Mouse (Mus musculus) gastrocnemius, postnatal 36 days (tissue): ENCODE data around the gene Arid5a. TPM values are rescaled to one million over a fixed set of nuclear protein-coding genes. Genes with fewer than 3 reads are reported as not detected.

Experiments
- DNase-seq, 2 experiments: peaks; one replicate each; pipeline ENCODE4 v3.0.0; 2022
- intact Hi-C: fragments of 180-260 bp; cut with DNase I; formaldehyde crosslinking; loops from one replicate; pipeline ENCODE4 v1.15.1; 2025
- total RNA-seq, 2 experiments: library from RNA; stranded (reverse); gene quantifications; 2 replicates each; pipeline ENCODE4 v1.2.3; 2021

Gene Arid5a
- total RNA-seq, 2 experiments from 2014 or later = 10.7 to 11.8 TPM

DNA sequence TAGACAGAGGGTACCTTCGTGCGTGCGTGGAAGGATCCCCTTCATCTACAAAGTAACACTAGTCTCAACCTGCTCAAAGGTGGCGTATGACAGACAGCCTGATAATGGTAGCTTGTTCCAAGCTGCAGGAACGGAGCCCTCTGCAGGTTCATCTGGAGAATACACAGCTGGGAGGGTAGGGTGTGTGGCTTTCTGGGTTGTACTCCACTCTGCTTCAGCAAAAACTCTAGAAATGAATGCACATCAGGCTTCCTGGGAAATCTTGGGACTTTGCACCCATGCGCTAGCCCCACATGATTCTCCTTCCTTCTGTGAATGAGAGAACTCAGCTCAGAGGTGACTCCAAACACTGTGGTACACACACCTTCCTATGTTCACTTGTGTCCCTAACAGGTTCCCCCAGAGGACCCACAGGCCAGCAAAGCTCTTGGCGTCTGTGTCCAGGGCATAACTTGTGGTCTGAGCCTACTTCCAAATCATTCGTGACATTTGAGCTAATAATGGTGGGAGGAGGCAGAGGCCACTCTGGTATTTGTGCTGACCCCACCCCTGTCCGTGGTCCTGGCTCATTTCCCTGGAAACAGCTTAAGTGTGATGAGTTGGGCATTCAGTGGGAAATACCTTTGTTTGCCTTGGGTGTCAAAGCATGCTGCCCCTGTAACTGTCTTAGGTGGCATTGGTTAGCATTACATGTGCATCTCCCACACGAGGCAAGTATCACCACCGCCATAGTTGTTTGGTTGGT is 14.5 kb downstream of the Arid5a start:
- DNase-seq = no peak
- intact Hi-C loops = loop anchor here (5.0 kb wide), 1 partner anchor 175 kb away; no protein-coding TSS in a partner anchor

GRCm38 (mm10) chr1:36323076-36323475 is 15.5 kb downstream of the Arid5a start:
- no peak for DNase-seq
- intact Hi-C loops = loop anchor here (5.0 kb wide), 1 partner anchor 174 kb away; no protein-coding TSS in a partner anchor

- DNase-seq = no peak
- intact Hi-C loops = loop anchor here (5.0 kb wide), 1 partner anchor 173 kb away; no protein-coding TSS in a partner anchor
These were observed 16.4 kb downstream of the Arid5a start for GRCm38 (mm10) chr1:36323746-36324448.

GRCm38 (mm10) chr1:36325900-36326321 is 18.4 kb downstream of the Arid5a start:
- intact Hi-C loops = no loop called here
- no peak for DNase-seq

DNA sequence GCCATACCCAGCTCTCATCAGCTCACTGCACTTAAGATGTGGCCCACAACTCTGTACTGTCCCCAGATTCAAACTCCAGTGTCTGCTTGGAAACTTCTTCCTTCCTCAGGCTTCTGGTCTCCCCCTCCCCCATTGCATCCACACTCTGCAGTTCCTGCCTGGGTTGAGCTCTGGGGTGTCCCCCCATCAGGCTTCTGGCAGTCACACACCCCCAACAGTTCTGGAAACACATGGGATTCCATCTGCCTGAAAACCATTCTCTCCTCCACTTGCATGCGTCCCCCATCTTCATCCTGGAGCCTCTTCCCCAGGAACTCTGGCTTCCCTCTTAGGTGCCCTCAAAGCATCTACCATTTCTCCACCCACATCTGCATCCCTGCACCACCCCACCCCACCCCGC is 19.3 kb downstream of the Arid5a start:
- no peak for DNase-seq
- intact Hi-C loops = no loop called here

DNA sequence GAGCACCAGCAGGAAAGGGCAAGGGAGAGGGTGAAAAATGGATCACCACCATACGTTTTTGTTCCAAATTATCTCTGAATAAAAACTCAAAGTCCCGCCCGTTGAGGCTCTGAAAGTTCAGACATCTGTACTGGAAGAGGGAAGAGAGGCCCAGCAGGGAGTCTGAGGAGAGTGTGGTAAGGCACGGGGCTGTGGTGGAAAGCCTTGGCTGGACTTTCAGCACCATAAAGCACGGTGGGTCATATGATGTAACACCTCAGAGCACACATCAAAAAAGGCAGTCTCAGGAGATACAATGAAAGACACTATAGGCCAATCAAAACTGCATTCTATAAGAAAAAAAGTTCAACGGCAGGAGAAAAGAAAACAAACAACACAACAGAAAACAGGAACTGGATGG is 24.2 kb downstream of the Arid5a start:
- intact Hi-C loops = no loop called here
- DNase-seq = no peak

GRCm38 (mm10) chr1:36332955-36333887 is 25.7 kb downstream of the Arid5a start:
- no peak for DNase-seq
- intact Hi-C loops = no loop called here

DNA sequence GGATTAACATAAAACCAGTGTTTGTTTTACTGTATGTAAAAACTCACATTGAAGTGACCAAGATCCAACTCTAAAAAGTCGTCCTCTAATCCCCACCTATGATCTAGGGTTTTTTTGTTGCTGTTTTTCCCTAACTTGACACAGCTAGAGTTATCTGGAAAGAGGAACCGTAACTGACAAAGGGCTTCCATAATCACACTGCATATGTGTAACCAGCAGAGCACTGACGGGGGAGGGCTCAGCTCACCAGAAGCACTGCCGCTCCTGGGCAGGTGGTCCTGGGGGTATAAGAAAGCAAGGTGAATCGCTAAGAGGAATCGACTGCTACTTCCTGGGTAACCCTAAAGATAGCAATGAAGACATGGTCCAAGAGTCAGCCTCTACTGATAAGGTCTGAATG is 35.0 kb downstream of the Arid5a start:
- intact Hi-C loops = no loop called here
- no peak for DNase-seq

GRCm38 (mm10) chr1:36352351-36352750 is 44.8 kb downstream of the Arid5a start:
- no peak for DNase-seq
- intact Hi-C loops = no loop called here

DNA sequence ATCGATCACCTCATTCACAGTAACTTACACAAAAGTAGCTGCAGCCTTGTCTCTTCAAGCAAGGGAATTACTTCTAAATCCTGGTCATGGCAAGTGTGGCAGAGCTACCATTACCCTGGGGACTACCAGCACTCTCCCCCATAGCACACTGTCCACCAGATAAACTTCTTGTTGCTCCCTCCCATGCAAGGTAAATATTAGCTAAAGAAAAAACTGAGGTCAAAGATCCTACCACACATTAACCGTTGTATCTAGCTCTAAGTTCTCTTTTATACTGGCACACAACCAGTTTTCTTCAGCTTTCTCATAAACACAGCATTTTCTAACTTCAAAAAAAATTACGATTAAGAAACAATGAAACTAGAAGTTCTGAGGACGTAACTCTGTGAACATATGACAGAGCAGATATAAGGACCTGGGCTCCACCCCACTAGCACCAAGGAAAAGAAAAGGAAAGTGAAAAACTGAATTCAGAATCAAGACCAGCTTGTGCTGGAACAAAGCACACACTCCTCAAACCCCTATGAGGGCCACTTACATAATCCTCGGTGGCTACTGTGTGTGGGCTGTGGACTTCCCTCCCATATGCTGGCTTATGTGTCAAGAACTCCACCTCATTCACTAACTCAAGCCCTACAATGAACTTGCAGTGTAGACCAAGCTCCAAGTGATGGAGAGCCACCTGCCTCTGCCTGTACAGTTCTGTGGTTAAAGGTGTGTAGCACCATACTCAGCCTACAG is 49.6 kb downstream of the Arid5a start:
- DNase-seq = no peak
- intact Hi-C loops = no loop called here

DNA sequence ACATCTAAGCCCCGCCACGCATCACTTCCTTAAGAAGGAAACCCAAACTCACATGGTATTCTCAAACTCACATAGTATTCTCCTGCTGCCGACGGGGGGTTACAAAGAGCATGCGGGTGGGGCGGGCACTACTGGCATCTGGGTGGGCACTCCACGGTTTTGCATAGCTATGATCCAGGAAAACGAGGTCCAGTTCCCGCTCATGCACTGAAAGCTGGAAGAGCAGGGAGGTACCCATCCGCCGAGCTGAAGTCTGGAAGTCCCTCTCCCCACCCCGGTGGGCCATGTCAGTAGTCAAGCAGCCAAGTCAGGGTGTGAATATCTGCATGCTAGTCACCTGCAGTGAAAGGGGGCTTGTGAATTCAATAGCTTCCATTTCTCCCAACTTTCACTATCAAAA is 60.2 kb downstream of the Arid5a start:
- DNase-seq = no peak
- intact Hi-C loops = loop anchor here (5.0 kb wide), 1 partner anchor 130 kb away; no protein-coding TSS in a partner anchor

- peak in 1 of 2 experiments; percentile 60 for DNase-seq
- intact Hi-C loops = loop anchor here (5.0 kb wide), 1 partner anchor 129 kb away; no protein-coding TSS in a partner anchor
These were observed 60.8 kb downstream of the Arid5a start for GRCm38 (mm10) chr1:36368112-36368968.

GRCm38 (mm10) chr1:36368969-36369645 is 61.6 kb downstream of the Arid5a start, which contains the start of gene Kansl3:
TSS of gene Kansl3 (minus strand) at chr1:36369181.
- peak; percentile 85 to 91 for DNase-seq
- intact Hi-C loops = loop anchor here (5.0 kb wide), 1 partner anchor 128 kb away; no protein-coding TSS in a partner anchor

DNA sequence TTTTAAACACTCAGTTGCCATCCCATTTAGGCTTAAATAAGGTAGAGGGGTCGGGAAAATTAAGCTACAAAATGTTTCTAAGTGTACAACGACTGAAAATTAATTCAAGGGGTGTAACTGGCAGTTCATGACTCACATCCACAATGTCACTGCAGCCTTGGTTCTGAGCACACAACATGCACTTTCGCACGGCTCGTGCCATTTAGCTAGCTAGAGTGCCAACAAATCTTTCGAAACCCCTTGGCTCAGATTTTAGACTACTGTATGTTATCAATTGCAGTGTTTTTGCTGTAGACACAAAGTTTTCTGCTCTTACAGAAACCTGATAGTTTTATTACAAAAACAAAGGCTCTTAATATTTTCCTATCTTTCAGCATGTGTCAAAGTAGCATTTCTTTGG is 63.4 kb downstream of the Arid5a start:
- no peak for DNase-seq
- intact Hi-C loops = loop anchor here (2.0 kb wide), 1 partner anchor 102 kb away; no protein-coding TSS in a partner anchor

GRCm38 (mm10) chr1:36371934-36372845 is 64.7 kb downstream of the Arid5a start, which contains the start of gene Fer1l5:
TSS of gene Fer1l5 (plus strand) at chr1:36372291.
- DNase-seq = no peak
- intact Hi-C loops = loop anchor here (2.0 kb wide), 1 partner anchor 101 kb away; no protein-coding TSS in a partner anchor
